Comparison of ENCODE assay signal across 14 mouse cellular contexts in genomic region chr15:75137739-75138138, GRCm38 (mm10). TPM values are rescaled to one million over a fixed set of nuclear protein-coding genes. Genes with fewer than 3 reads are reported as not detected.
"Had no signal": no experiment of that assay in that cellular context is flagged by ENCODE, and none has a peak within 500 bp of the region (broad histone marks: within the 10 kb centered on the region; RNA-seq: fewer than 3 reads in every experiment).

No protein-coding gene starts in this region.

RNA-seq across cellular contexts. Expression of gene Ly6g, which starts 17.3 kb away (rescaled TPM):
- total RNA-seq: layer of hippocampus, adult 18-20 months; layer of hippocampus, postnatal 14 days; left cerebral cortex, adult 8-10 months; left cerebral cortex, postnatal 14 days; left cerebral cortex, postnatal 4 days; midbrain, postnatal 0 days had no signal
- polyA plus RNA-seq: limb, embryonic 12.5 days; limb, embryonic 15.5 days; lung, embryonic 14.5 days; macrophage; midbrain, embryonic 11.5 days; midbrain, embryonic 14.5 days; midbrain, postnatal 0 days; neural tube, embryonic 12.5 days; neural tube, embryonic 15.5 days had no signal

RNA-seq across cellular contexts. Expression of gene Ly6c2, which starts 26.0 kb away (rescaled TPM):
- total RNA-seq: midbrain, postnatal 0 days had no signal
- polyA plus RNA-seq: limb, embryonic 12.5 days; midbrain, embryonic 11.5 days; neural tube, embryonic 12.5 days had no signal
